In the genomic region with DNA sequence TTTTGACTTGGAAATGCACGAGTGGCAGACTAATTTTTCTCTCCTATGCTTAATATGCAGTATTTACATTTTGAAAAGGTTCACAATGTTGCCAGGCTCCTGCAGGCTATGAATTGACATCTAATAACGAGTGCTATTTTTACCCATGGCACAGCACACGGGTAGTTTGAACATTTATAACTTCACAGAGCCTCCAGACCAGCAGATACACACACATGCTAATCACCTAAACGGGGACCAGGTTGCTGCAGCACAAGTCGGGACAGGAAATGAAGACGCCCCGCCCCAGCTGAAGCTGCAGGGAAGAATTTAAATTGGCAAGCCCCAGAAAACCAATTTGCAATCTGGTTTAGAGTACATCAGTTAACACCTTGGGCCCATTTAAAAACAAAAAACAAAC, we compare ENCODE assay signal across 9 mouse cellular contexts.
DNase-seq lines count a peak whose midpoint lies in the region; ATAC-seq lines count a peak whose summit lies in the region.
"Had no signal": no experiment of that assay in that cellular context is flagged by ENCODE, and none has a peak within 500 bp of the region (broad histone marks: within the 10 kb centered on the region; RNA-seq: fewer than 3 reads in every experiment).

No protein-coding gene starts in this region.

- no peaks in the 10 kb centered on the region for H3K9me3 ChIP-seq in heart, embryonic 15.5 days (replicated peaks)
- no peaks in the 10 kb centered on the region for H3K9me3 ChIP-seq in limb, embryonic 13.5 days

- 0 out of 2 replicates have a peak overlapping the region, but pooled peaks have one; percentile 15 for H3K27ac ChIP-seq in heart, embryonic 15.5 days
- H3K27ac ChIP-seq in limb, embryonic 13.5 days: peak overlapping the region; percentile 44; the same call in 1 of the 2 replicates

- H3K27me3 ChIP-seq in heart, embryonic 15.5 days: no peaks in the 10 kb centered on the region
- H3K27me3 ChIP-seq in limb, embryonic 13.5 days: no peaks in the 10 kb centered on the region

- no peak overlapping the region for H3K4me3 ChIP-seq in heart, embryonic 15.5 days
- H3K4me3 ChIP-seq in limb, embryonic 13.5 days: no peak overlapping the region

- H3K9ac ChIP-seq in heart, embryonic 15.5 days: no peak overlapping the region
- no peak overlapping the region for H3K9ac ChIP-seq in limb, embryonic 13.5 days

- no peaks in the 10 kb centered on the region for H3K36me3 ChIP-seq in heart, embryonic 15.5 days
- H3K36me3 ChIP-seq in limb, embryonic 13.5 days: no peaks in the 10 kb centered on the region

- H3K4me2 ChIP-seq in heart, embryonic 15.5 days: peak overlapping the region; percentile 33
- peak overlapping the region; percentile 44 for H3K4me2 ChIP-seq in limb, embryonic 13.5 days (replicated peaks)

- WGBS in heart, embryonic 15.5 days: 11% methylated on average over 7 of the region's 7 CpGs
- WGBS in limb, embryonic 13.5 days: 2% methylated on average over 7 of the region's 7 CpGs

- DNase-seq in heart, adult 18-20 months: no peak
- peak; percentile 90 for DNase-seq in A20 (ENCODE audit: low read depth, low spot score)
- DNase-seq in testis, postnatal 14 days (ENCODE audit: low spot score): no peak
- no peak for DNase-seq in cerebellum, adult 11 months
- no peak for DNase-seq in adrenal gland, postnatal 4 days (ENCODE audit: low spot score in 2 of 2)
- DNase-seq: right cerebral cortex, adult 18-20 months had no signal

- peaks cover 22% of the 10 kb centered on the region for H3K4me1 ChIP-seq in heart, embryonic 15.5 days (replicated peaks)
- H3K4me1 ChIP-seq in limb, embryonic 13.5 days: peaks cover 56% of the 10 kb centered on the region

- ATAC-seq in heart, embryonic 15.5 days (replicated peaks; ENCODE audit: insufficient number of reproducible peaks, insufficient read depth, low FRiP score, low read depth): no peak
- ATAC-seq in activated CD4-positive, CD25-positive, alpha-beta regulatory T cell, adult 4 months: peak; percentile 56
- no peak for ATAC-seq in limb, embryonic 13.5 days (ENCODE audit: low FRiP score, low read depth)
